Mouse (Mus musculus) midbrain, embryonic 14.5 days (tissue): ENCODE results near the gene Gm7029. TPM values are rescaled to one million over a fixed set of nuclear protein-coding genes. Genes with fewer than 3 reads are reported as not detected.
"Not testable (repeated sequence)": the region's sequence is repeated elsewhere in the genome, so short reads cannot be mapped to it uniquely, and the experiment has no call there.

Source experiments
- ATAC-seq: fragments of 200-750 bp; cut with Nextera tagmentation; 2 replicates; pipeline ENCODE4 v1.8.0; 2017; ENCODE audit warnings: moderate number of reproducible peaks, moderate library complexity; ENCODE audit not compliant: low FRiP score, low TSS enrichment
- DNase-seq: peaks from one replicate; pipeline ENCODE4 v3.0.0-alpha.2; 2015
- H3K27ac ChIP-seq: fragments of 300-500 bp; sonication (generic); replicated peaks from 2 replicates; pipeline ENCODE4 v1.5.1; 2014; ENCODE audit warnings: mild to moderate bottlenecking, low read depth, low read length, moderate library complexity
- H3K27me3 ChIP-seq: fragments of 300-500 bp; sonication (generic); 2 replicates; pipeline ENCODE4 v1.6.1; 2014; ENCODE audit warnings: low read length, control low read depth, mixed read lengths; ENCODE audit not compliant: control insufficient read depth, insufficient read depth
- H3K36me3 ChIP-seq: fragments of 300-500 bp; sonication (generic); 2 replicates; pipeline ENCODE4 v1.6.1; 2014; ENCODE audit warnings: low read length, control low read depth; ENCODE audit not compliant: control insufficient read depth, insufficient read depth
- H3K4me1 ChIP-seq: fragments of 300-500 bp; sonication (generic); 2 replicates; pipeline ENCODE4 v1.6.1; 2014; ENCODE audit warnings: mild to moderate bottlenecking, antibody characterized with exemption, low read length, control low read depth; ENCODE audit not compliant: control insufficient read depth, insufficient read depth
- H3K4me2 ChIP-seq: fragments of 300-500 bp; sonication (generic); 2 replicates; pipeline ENCODE4 v1.6.1; 2014; ENCODE audit warnings: mild to moderate bottlenecking, low read length, moderate library complexity
- H3K4me3 ChIP-seq: fragments of 300-500 bp; sonication (generic); replicated peaks from 2 replicates; pipeline ENCODE4 v1.5.1; 2014; ENCODE audit warnings: low read depth, low read length
- H3K9ac ChIP-seq: fragments of 300-500 bp; sonication (generic); replicated peaks from 2 replicates; pipeline ENCODE4 v1.6.1; 2014; ENCODE audit warnings: mild to moderate bottlenecking, low read length, moderate library complexity
- H3K9me3 ChIP-seq: fragments of 300-500 bp; sonication (generic); 2 replicates; pipeline ENCODE4 v1.6.1; 2016; ENCODE audit warnings: low read length, control low read depth, mixed read lengths; ENCODE audit not compliant: control insufficient read depth
- WGBS: fragments of 180-500 bp; shearing (Covaris S2); extraction: QIAGEN DNeasy Blood & Tissue Kit; methylation state at CpG from one replicate; pipeline ENCODE4 v1.1.7; 2014; 5-methylcytosine and 5-hydroxymethylcytosine counted together
- polyA plus RNA-seq: library from polyadenylated mRNA; unstranded; fragments of >200 nt; fragmentation: Nextera tagmentation; extraction: Ambion mirVana; gene quantifications from 2 replicates; pipeline ENCODE4 v1.2.1, GENCODE M21; 2014

The Gm7029 gene
- polyA plus RNA-seq, result not detected in 2 replicates

DNA sequence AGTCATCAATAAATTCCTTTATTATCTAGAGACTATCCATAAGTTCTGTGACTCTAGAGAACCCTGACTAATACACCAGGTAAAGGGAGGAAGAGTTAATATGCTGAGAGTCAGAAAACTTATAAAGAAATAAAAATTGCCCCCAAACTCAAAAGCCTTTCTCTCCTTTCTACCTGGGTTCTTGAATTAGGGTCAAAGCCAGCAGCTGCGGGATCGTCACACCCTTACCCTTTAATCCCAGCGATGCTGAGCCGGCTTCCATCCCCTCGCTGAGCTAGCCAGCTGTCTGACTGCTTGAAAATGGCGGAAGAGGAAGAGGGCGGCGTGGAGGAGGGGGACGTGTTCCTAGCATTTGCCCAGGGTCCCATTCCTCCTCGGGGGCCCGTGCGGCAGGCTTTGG is at the start of gene Gm7029:
Gene Gm7029, plus strand, starts transcription at position 301 of the 400 bp plus-strand sequence.
- not testable (repeated sequence) for H3K9ac ChIP-seq, DNase-seq, H3K9me3 ChIP-seq, H3K4me3 ChIP-seq, H3K27ac ChIP-seq, H3K27me3 ChIP-seq, H3K4me1 ChIP-seq, ATAC-seq, H3K36me3 ChIP-seq, H3K4me2 ChIP-seq
- 76% methylated on average over 3 of the region's 12 CpGs for WGBS

DNA sequence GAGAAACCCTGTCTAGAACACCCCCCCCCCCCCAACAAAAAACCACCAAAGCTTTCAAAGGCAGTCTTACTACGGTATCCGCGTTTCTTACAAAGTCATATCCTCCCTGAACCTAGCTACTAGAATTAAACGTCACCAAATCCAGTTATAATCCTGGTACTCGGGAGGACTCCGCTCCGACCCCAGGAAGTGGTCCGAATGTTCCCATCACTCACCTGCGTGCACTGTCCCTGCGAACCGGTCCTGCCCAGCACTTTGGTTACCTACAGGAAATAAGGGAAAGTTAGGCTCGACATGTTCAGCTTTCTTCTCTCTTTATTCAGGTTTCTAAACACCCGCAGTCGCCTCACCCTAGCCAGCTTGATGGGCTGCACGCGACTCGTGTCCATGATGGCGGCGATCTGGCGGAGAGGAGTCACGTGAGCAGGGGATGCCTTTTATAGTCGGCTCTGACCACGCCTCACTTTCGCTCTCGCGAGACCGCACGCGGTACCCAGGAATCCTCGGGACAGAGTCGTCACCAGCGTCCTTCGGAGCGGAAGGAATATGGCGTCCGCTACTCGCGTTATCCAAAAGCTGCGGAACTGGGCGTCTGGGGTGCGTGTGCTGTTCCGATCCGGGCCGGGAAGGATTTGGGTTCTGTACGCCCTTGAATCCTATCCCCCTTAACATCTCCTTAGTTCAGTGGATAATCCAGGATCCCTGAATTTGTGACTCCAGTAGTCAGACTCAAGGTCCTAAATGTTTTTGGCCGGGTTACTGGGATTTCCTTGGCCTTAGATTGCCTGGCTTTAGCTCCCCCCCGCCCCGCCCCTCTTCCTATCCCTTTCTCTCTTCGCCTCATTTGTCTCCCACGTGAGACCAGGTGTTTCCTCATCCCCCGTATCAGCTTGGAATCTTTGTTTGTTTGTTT is 49.3 kb upstream of the Gm7029 start, which contains the start of the genes Rps28 and Ndufa7:
Gene Rps28, minus strand, starts transcription at position 479 of the 913 bp plus-strand sequence.
Gene Ndufa7, plus strand, starts transcription at position 489 of the 913 bp plus-strand sequence.
- Histone ChIP-seq H3K4me3 (peak within 1 kb of the TSS; percentile 50), H3K4me2 (peak within 1 kb of the TSS; percentile 74), H3K9ac (peak within 1 kb of the TSS; percentile 87), H3K9me3 (no peaks in the 10 kb centered on the region), H3K4me1 (peaks cover 24% of the 10 kb centered on the region), H3K36me3 (peaks cover 44% of the 10 kb centered on the region), H3K27me3 (no peaks in the 10 kb centered on the region), H3K27ac (peak within 1 kb of the TSS; percentile 86)
- peak; percentile 99 for DNase-seq
- ATAC-seq, result peak; percentile 94
- WGBS, result under 1% methylated on average over 51 of the region's 51 CpGs

DNA sequence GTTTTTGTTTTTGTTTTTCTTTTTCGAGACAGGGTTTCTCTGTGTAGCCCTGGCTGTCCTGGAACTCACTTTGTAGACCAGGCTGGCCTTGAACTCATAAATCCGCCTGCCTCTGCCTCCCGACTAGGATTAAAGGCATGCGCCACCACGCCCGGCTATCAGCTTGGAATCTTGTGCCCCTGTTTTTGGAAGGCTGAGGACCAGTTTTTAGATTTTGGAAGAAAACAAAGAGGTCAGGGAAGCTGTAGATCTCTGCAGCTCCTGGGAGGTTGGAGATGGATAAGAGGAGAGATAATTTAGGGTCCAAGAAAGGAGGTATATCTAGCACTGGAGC is 48.7 kb upstream of the Gm7029 start:
- H3K4me1 ChIP-seq, result peaks cover 24% of the 10 kb centered on the region
- peak overlapping the region; percentile 86; the same call in 1 of the 2 replicates for H3K27ac ChIP-seq
- not testable (repeated sequence) for DNase-seq, ATAC-seq, H3K27me3 ChIP-seq, H3K9me3 ChIP-seq
- WGBS, result 4% methylated on average over 6 of the region's 6 CpGs
- H3K4me3 ChIP-seq, result peak overlapping the region; percentile 50
- peaks cover 45% of the 10 kb centered on the region for H3K36me3 ChIP-seq
- H3K9ac ChIP-seq, result peak overlapping the region; percentile 87
- peak overlapping the region; percentile 74 for H3K4me2 ChIP-seq

DNA sequence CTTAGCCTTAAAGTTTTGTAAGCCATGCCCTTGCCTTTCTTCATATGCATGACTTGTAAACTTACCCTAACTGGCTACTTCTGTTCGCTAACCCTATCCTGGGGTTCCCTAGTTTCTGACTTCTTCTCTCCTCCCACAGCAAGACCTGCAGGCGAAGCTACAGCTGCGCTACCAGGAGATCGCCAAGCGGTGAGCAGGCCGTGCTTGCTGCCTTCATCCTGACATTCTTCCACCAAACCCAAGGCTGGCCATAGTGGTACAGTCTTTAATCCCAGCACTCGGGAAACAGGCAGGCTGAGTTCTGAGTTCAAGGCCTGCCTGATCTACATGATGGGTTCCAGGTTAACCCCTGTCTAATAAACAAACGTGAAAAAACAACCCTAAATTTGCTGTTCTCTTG is 48.2 kb upstream of the Gm7029 start:
- Histone ChIP-seq H3K4me2 (peak overlapping the region; percentile 74), H3K27me3 (no peaks in the 10 kb centered on the region), H3K4me3 (peak overlapping the region; percentile 50), H3K9ac (no peak overlapping the region), H3K9me3 (no peaks in the 10 kb centered on the region), H3K4me1 (peaks cover 24% of the 10 kb centered on the region), H3K27ac (no peak overlapping the region), H3K36me3 (peaks cover 45% of the 10 kb centered on the region)
- ATAC-seq (no peak), DNase-seq (no peak)
- 89% methylated on average over 8 of the region's 8 CpGs for WGBS

DNA sequence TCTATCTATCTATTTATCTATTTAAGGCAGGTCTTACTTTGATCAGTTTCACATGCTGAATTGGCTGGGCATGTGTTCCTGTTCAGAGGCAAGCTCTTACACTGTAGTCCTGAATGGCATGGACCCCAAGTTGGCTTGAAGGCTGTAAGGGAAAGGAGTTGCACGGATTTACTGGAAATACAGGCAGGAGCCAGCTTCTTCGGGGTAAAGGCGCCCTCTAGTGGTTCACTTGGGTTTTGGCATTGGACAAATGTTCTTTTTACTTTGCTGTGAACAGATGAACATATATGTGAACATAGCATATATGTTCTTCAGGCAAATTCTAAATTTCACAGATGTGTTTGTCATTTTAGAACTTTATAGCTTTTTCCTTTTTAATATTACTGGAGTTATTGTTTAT is 46.8 kb upstream of the Gm7029 start:
- Histone ChIP-seq H3K9me3 (no peaks in the 10 kb centered on the region), H3K27me3 (no peaks in the 10 kb centered on the region), H3K4me2 (no peak overlapping the region), H3K4me1 (peaks cover 24% of the 10 kb centered on the region), H3K4me3 (no peak overlapping the region), H3K9ac (no peak overlapping the region), H3K27ac (no peak overlapping the region), H3K36me3 (peaks cover 42% of the 10 kb centered on the region)
- DNase-seq (peak; percentile 90), ATAC-seq (no peak)
- WGBS, result 0% methylated on average over 3 of the region's 3 CpGs

DNA sequence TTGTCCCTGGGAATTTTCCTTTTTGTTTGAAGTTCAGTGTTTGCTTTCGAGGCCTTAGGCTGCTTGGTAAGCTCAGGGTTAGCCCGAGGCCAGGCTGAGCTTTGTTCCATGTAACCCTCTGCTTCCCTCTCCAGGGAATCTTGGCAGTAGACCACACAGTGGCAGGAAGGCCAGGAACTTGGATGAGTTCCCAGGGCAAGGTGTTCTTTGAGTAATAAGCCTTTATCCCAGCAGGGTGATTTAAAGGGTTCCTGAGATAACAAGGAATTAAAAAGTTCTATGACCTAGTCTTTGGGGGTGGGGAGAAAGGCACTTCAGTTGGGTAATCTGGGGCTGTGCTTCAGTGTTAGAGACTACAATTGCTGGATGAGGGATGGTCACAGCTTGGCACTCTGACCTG is 44.7 kb upstream of the Gm7029 start:
- no peak overlapping the region for H3K9ac ChIP-seq
- ATAC-seq (no peak), DNase-seq (no peak)

DNA sequence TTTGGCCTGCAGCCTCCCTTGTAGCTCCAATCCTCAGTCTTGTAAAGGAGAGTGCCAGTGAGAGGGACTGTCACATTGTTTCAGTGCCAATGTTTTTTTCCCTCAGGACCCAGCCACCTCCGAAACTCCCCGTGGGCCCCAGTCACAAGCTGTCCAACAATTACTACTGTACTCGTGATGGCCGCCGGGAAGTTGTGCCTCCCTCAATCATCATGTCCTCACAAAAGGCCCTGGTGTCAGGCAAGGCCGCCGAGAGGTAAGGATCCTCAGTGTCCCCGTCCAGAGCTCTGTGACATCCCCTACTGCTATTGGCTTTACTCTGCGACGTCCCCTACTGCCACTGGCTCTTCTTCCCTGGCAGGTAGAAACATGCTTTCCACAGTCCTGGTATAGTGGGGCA is 44.1 kb upstream of the Gm7029 start:
- H3K36me3 ChIP-seq, result peaks cover 56% of the 10 kb centered on the region
- WGBS, result 89% methylated on average over 10 of the region's 10 CpGs
- ATAC-seq, result no peak

More for the DNA sequence above, 44.7 kb upstream of the Gm7029 start:
- Histone ChIP-seq H3K9me3 (no peaks in the 10 kb centered on the region), H3K27ac (no peak overlapping the region), H3K4me1 (peaks cover 11% of the 10 kb centered on the region), H3K36me3 (peaks cover 50% of the 10 kb centered on the region), H3K4me2 (no peak overlapping the region), H3K4me3 (no peak overlapping the region), H3K27me3 (no peaks in the 10 kb centered on the region)
- 72% methylated on average over 2 of the region's 2 CpGs for WGBS

DNA sequence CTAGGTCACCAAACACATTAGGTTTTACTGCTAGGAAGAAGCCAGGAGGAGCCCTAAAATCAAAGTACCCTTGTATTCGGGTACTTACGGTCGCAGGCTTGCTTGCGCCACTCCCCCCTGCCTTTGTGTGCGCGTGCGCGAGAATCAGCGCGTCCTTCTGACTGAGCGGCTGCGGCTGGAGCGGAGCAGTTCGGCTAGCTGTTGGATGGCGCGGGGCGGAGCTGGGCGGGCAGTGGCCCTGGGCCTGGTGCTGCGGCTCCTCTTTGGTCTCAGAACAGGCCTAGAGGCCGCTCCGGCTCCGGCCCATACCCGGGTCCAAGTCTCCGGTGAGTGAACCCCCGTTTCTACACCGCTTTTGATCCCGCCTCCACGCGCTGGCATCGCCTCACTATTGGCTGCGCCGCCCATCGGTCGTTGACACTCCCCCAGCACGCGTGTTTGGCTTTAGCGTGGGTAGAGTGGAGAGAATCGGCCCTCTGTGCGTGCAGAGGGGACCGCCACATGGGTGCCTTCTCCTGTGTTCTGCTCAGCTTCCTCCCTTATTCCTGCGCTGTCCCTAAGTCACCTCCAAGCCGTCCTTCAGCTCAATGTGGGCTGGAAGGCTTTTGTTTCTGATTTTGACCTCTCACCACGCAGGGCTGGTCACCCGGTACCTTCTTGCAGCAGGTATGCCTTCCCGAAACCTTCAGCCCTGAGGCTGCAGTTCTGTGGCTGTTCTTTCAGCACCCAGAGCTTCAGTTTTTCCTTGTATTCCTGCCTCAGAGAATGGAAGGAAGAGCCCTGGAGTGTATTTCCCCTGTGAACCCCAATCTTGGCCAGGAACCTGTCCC is 30.5 kb upstream of the Gm7029 start, which contains the start of gene Cd320:
Gene Cd320, plus strand, starts transcription at position 126 of the 830 bp plus-strand sequence.
- peak within 1 kb of the TSS; percentile 95 for H3K4me2 ChIP-seq
- no peaks in the 10 kb centered on the region for H3K27me3 ChIP-seq
- H3K36me3 ChIP-seq, result peaks cover 29% of the 10 kb centered on the region
- H3K9me3 ChIP-seq, result no peaks in the 10 kb centered on the region
- peak within 1 kb of the TSS; percentile 78 for H3K27ac ChIP-seq
- H3K4me1 ChIP-seq, result peaks cover 15% of the 10 kb centered on the region
- peak within 1 kb of the TSS; percentile 72 for H3K9ac ChIP-seq
- peak; percentile 93 for ATAC-seq
- H3K4me3 ChIP-seq, result peak within 1 kb of the TSS; percentile 90
- DNase-seq, result peak; percentile 96
- under 1% methylated on average over 45 of the region's 45 CpGs for WGBS

More for the DNA sequence above, 44.1 kb upstream of the Gm7029 start:
- peaks cover 11% of the 10 kb centered on the region for H3K4me1 ChIP-seq
- H3K27ac ChIP-seq, result no peak overlapping the region
- H3K9ac ChIP-seq, result no peak overlapping the region
- H3K4me3 ChIP-seq, result no peak overlapping the region
- H3K9me3 ChIP-seq, result no peaks in the 10 kb centered on the region
- no peak overlapping the region for H3K4me2 ChIP-seq
- no peaks in the 10 kb centered on the region for H3K27me3 ChIP-seq
- no peak for DNase-seq
